Mouse (Mus musculus) telencephalon, adult 2 months (tissue): ENCODE measurements at regions not wholly inside any gene's neighbourhood (a gene's known extent, or its start where the extent isn't known, plus 50 kb on each side); places are given as distances from the start of the nearest gene placed in this dataset.
A peak's percentile ranks its signal among the peaks of the same experiment; 100 is the strongest.

Source experiments
- DNase-seq: peaks from one replicate; pipeline ENCODE4 v3.0.0-alpha.2; 2011; ENCODE audit warnings: low read depth, low spot score

DNA sequence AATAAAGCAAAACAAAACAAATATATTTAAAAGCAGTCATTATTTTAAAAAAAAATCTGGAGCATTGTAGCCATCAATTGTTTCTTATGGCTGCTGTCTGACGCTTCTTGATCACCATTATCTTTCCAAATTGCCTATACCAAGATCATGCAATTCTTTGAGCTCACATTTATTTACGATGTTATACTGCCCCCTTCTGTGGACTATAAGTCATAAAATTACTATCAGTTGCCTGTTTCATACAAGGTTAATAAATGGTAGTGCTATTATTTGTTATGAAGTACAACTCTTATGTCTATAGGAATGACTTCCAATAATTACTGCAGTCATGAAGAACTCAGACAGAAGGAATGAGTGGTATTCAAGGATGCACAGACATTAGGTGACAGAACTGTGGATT, 57.3 kb upstream of the Eda2r start:
- no peak for DNase-seq

DNA sequence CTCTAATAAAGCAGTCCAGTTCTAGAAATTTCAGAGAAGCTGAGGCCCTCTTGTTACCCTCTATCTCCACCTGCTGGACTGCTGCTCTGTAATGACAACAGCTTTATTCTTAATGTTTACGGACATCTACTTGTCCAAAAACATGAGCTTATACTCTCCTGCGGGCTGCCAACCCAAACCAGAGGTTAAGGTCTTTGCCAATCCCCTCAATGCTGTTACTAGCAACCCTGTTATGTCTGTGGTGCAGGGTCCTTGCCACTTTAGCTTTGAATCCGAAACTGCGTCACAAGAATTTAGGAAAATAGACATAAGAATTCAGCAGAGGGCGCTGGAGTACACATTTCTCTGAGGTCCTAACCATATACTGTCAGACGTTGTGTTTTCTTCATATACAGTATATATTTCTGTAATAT, 54.4 kb upstream of the Eda2r start:
- peak; percentile 43 for DNase-seq
